Mouse (Mus musculus) embryonic fibroblast, embryonic 13.5 days (primary cell): ENCODE measurements at regions not wholly inside any gene's neighbourhood (a gene's known extent, or its start where the extent isn't known, plus 50 kb on each side); places are given as distances from the start of the nearest gene placed in this dataset.
"Not testable (repeated sequence)": the region's sequence is repeated elsewhere in the genome, so short reads cannot be mapped to it uniquely, and the experiment has no call there.

Source experiments
- H3K27ac ChIP-seq: 2 replicates; pipeline ENCODE4 v1.5.1; 2012; ENCODE audit warnings: low read length, control low read depth, inconsistent platforms; ENCODE audit not compliant: insufficient read depth
- H3K4me1 ChIP-seq: 2 replicates; pipeline ENCODE4 v1.6.1; 2011; ENCODE audit warnings: low read length; ENCODE audit not compliant: control insufficient read depth, insufficient read depth
- H3K4me3 ChIP-seq: 2 replicates; pipeline ENCODE4 v1.5.1; 2011; ENCODE audit warnings: mild to moderate bottlenecking, control low read depth, low read length; ENCODE audit not compliant: insufficient read depth
- CTCF ChIP-seq: IDR thresholded peaks from 2 replicates; pipeline ENCODE4 v1.5.1; 2011; ENCODE audit warnings: mild to moderate bottlenecking, control low read depth, low read length, moderate library complexity, borderline replicate concordance; ENCODE audit not compliant: insufficient read depth
- POLR2A ChIP-seq: IDR thresholded peaks from 2 replicates; pipeline ENCODE4 v1.6.1; 2011; ENCODE audit warnings: low read depth, mild to moderate bottlenecking, control low read depth, low read length, moderate library complexity

DNA sequence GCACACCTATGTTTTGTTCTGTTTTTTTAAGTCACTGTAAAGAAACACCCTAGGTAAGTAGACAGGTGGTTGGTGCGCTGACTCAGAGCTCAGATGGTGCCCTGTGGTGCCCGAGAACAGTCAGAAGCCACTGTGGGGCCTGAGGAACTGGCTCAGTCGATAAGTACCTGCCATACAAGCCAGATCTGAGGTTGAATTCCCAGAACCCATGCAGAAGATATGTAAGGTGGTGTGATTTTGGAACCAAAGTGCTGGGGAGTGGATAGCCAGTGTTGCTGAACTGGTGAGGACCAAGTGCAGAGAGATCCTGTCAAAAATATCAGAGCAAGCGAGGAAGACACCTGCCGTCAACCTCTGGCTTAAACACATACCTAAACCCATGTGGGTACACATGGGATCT, 65.4 kb downstream of the Chst1 start:
- no peaks in the 10 kb centered on the region for H3K4me1 ChIP-seq
- TF ChIP-seq POLR2A (no peak), CTCF (no peak)
- no peak overlapping the region for H3K27ac ChIP-seq
- no peak overlapping the region for H3K4me3 ChIP-seq

DNA sequence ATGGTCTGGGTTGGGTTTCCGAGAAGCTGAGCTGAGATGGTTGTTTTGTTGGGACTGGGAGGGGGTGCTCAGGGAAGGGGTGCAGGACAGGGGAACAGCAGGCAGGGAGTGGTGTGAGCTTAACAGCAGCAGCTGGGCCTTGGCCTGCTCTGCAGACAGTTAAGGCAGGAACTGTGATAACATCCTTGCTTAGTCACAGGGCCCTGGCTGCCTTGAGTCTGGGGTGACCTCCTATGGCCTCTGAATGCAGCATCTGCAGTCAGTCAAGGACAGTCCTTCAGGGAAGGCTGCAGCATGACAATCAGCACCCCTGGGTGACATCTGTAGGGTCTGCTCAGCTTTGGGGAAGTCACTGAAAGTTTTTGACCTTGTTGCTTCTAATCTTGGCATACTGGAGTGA, 67.7 kb downstream of the Chst1 start:
- H3K4me1 ChIP-seq: no peaks in the 10 kb centered on the region
- no peak for TF ChIP-seq CTCF
- no peak for TF ChIP-seq POLR2A
- no peak overlapping the region for H3K4me3 ChIP-seq
- H3K27ac ChIP-seq: no peak overlapping the region

DNA sequence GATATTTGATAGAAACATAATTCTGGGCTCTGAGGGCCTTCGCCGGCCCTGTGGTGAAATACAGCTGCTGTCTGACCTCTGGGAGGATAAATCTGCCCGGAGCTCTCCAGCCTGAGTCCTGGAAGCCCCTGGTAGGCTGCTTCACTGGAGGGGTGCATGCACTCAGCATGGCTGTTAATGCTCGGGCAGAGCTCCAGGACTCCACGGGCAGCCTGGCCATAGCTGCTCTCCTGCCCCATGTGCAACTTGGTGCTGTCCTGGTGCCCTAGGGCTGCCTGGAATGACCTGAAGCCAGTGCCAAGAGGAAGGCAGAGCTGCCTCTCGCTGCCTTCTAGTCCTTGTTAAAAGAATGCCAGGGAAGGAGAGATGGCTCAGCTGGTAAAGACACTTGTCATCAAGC, 68.2 kb downstream of the Chst1 start:
- Histone ChIP-seq H3K4me1 (no peaks in the 10 kb centered on the region), H3K4me3 (no peak overlapping the region), H3K27ac (no peak overlapping the region)
- TF ChIP-seq POLR2A: no peak

DNA sequence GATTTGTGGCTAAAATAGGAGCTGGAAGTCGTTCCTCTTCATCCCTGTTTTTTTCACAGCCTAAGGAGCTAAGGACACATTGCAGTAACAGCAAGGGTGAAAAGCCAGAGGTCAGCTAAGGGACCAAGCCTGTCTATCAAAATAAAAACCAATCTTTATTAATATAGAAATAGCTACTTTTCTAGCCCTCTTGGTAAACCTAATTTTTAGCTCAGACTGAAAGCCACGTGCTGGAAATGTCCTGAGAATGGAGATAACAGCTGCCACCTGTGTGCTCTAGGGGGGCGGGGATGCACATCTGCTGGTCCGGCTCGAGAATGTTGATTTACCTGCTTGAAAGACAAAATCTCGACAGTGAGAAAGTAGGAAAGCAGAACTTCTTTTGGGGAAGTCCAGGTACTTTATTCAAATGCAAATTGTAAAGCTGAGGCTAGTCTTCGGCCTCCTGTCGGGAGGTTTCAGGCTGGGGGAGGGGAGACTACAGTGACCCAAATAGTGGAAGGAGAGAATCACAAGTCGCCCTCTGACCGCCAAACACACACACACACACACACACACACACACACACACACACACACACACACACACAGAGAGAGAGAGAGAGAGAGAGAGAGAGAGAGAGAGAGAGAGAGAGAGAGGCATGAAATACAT, 70.0 kb downstream of the Chst1 start:
- H3K4me1 ChIP-seq, H3K4me3 ChIP-seq, H3K27ac ChIP-seq: not testable (repeated sequence)

DNA sequence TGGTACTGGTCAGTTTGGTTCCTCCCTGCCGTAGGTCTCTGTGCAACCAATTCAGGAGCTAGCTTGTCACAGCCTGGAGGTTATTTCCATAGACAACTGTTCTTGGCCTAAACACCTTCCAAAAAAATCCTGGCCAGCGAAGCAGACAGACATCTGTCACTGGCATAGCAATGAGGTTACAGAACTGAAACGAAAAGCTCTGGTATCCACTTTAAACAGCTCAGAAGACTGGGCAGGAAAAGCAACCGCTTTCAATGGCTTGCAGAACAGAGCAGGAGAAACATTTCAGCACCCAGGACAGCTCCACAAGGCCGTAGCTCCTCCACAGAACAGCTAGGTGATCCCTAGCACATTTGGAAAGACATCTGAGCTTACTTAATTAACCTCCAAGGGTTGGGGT, 72.1 kb downstream of the Chst1 start:
- H3K4me1 ChIP-seq: no peaks in the 10 kb centered on the region
- no peak overlapping the region for H3K27ac ChIP-seq
- no peak overlapping the region for H3K4me3 ChIP-seq
- TF ChIP-seq POLR2A: no peak
- TF ChIP-seq CTCF: no peak

DNA sequence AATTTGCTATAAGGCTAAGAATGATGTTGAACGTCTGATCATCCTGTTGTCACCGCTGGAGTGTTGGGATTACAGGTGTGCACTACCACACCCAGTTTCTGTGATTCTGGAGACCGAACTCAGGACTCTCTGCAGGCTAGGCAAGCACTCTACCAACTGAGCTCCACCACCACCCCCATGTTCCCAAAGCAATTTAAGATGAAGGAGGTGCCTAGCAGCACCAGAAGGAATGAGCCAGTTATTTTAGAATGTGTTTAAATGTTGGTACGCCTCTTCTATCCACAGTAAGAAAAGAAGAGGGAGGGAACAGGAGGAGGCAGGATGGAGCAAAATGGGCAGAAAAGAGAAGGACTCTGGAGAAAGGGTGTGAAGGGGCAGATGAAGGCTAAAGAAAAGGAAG, 72.6 kb downstream of the Chst1 start:
- H3K4me3 ChIP-seq: no peak overlapping the region
- H3K4me1 ChIP-seq: no peaks in the 10 kb centered on the region
- no peak for TF ChIP-seq CTCF
- H3K27ac ChIP-seq: no peak overlapping the region

DNA sequence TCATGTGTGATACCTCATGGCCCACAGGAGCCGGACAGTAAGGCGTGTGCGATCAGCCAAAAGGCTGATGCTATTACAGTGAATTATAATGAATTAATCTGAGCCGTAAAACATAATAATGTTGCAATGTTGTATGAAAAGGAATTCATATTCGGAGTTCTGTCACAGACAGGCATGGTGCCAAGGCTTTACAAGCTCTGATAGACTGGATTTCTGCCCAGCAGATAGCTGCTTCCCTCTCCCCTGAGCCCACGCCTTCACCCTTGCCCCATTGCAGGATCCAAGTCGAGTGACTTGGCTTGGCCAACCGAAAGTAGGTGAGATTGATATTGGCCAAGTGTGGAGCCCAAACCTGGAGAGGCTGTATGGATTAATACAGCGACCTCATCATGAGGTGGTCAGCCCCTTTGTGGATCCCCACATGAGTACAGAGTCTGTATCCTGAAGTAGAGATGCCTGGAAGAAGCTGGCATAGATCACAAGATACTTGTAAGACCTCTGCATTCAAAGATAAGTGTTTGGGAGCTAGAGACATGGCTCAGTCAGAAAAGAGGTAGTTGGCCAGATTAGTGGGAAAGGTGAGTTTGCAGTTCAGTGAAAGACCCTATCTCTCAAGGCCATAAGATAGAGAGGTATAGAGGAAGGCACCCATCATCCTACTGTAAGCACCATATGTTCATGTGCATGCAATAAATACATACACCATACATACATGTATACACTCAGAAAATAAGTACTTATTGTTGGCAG, 73.7 kb downstream of the Chst1 start:
- TF ChIP-seq CTCF (no peak), POLR2A (no peak)
- Histone ChIP-seq H3K27ac (no peak overlapping the region), H3K4me1 (peaks cover 4% of the 10 kb centered on the region)

DNA sequence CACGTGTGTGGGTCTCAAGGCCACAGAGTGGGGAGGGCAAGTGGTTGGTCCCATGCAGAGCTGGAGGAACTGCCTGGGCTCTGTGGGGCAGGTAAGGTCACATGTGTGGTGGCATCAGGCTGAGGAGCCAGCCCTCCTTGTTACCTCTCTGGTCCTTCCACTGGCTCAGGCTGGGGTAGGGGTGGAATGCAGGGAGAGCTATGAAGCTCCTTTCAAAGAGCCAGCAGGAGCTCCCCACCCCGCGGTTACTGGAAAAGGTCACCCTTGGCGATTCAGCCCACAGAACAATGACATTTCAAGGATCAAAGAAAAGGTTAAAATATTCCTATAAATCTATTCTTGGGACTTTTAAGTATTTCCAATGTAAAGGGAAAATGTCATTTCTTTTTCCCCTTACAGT, 74.4 kb downstream of the Chst1 start:
- H3K4me3 ChIP-seq: no peak overlapping the region

More for the DNA sequence above, 73.7 kb downstream of the Chst1 start:
- no peak overlapping the region for H3K4me3 ChIP-seq

DNA sequence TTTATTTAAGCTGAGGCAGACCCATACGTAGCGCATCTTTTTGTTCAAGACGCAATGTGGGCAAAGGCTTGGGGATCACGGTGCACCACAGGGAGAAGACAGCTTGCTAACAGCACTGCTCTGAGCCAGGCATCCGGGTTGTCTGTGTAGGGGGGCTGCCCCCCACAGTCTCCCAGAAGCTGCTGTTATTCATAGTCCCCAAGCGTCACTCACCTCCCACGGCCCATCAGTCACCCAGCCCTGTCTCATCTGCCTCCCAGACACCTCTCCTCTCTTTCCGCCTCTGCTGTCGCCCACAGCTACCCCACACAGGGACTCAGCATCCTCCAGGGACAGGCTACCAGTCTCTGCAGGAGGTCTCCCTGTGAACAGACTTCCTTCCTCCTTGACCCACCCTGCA, 75.7 kb downstream of the Chst1 start:
- no peak overlapping the region for H3K27ac ChIP-seq
- peaks cover 9% of the 10 kb centered on the region for H3K4me1 ChIP-seq
- TF ChIP-seq CTCF (no peak), POLR2A (no peak)
- H3K4me3 ChIP-seq: no peak overlapping the region

More for the DNA sequence above, 74.4 kb downstream of the Chst1 start:
- TF ChIP-seq POLR2A: no peak
- TF ChIP-seq CTCF: no peak
- H3K4me1 ChIP-seq: peaks cover 9% of the 10 kb centered on the region
- no peak overlapping the region for H3K27ac ChIP-seq

DNA sequence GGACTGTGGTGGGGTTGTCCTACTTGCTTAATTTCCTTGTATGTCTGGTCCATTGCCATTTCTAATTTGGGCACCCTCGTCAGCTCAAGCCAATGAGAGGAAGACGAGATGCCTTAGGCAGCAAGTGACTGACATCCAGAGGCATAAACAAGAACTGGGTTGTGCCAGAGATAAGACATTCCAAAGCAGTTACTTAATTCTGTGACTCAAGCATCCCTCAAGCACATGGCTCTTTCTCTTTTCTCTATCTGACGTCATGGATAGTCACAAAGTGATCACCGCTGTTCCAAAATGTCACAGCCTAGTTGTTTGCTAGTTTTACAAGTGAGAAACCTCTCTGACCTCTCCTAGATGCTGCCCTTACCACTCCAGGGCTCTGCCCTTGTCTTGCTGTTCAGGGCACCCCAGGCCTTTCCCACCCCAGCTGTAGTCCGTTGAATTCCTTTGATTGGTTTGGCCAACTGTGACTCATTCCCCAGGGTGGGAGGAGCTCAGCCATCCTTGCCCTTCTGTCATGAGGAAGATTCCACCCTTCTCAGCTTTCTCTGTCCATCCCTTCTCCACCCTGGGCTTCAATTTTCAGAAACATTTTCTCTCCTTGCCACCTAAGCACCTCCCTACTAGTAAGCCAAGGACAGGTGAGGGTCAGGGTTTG, 78.9 kb downstream of the Chst1 start:
- Histone ChIP-seq H3K4me1 (peaks cover 9% of the 10 kb centered on the region), H3K27ac (no peak overlapping the region; the same call in 1 of the 2 replicates), H3K4me3 (no peak overlapping the region)
- TF ChIP-seq CTCF (no peak), POLR2A (no peak)
